Mouse (Mus musculus): ENCODE measurements around the gene Kcnd3.

DNA sequence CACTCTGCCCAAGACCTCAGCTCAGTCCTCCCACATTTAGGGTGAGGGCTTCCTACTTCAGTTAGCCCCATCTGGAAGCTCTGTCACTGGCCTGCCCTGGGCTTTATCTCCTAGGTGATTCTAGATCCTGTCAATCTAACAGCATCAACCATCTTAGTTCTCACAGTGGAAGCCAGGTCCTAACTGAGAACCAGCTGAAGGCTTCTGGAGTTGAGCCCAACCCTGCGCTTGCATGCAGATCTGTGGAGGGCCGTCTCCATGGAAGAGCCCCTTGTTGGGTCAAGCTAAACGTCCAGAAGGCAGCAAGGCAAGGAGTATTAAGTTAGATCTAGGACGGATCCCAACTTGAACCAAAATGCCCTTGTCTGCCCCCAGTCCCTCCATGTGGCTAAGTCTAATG lies 57.2 kb downstream of the Kcnd3 start:
- no peak for TF ChIP-seq POLR2A (IDR thresholded peaks at IDR 0.05; ENCODE audit: control insufficient read depth, extremely low read depth, insufficient read depth, low read length, poor library complexity)
- no peak for TF ChIP-seq CTCF (IDR thresholded peaks at IDR 0.05; ENCODE audit: borderline replicate concordance, control insufficient read depth, extremely low read depth, insufficient read depth, low read length, poor library complexity)

Measured in thymus, adult 2 months (tissue).